Mouse (Mus musculus) heart, postnatal 36 days (tissue): ENCODE measurements around the gene Gm13271. TPM values are rescaled to one million over a fixed set of nuclear protein-coding genes. Genes with fewer than 3 reads are reported as not detected.
A peak's percentile ranks its signal among the peaks of the same experiment; 100 is the strongest.
"Not testable (repeated sequence)": the region's sequence is repeated elsewhere in the genome, so short reads cannot be mapped to it uniquely, and the experiment has no call there.

Source experiments
- DNase-seq, 2 experiments: peaks; one replicate each; pipeline ENCODE4 v3.0.0; 2021 to 2022
- intact Hi-C: fragments of 180-260 bp; cut with DNase I; formaldehyde crosslinking; loops from one replicate; pipeline ENCODE4 v1.15.1; 2025
- total RNA-seq, 2 experiments: library from RNA; stranded (reverse); gene quantifications; 2 replicates each; pipeline ENCODE4 v1.2.3; 2021

The Gm13271 gene
- total RNA-seq, 2 experiments from 2014 or later, result not detected

- intact Hi-C loops, result not testable (repeated sequence)
- DNase-seq, result peak in 1 of 2 experiments; percentile 26
Measured at GRCm38 (mm10) chr4:88759610-88760268, 5.1 kb downstream of the Gm13271 start, which contains the start of gene Gm13283. Gene Gm13283, plus strand, starts transcription at chr4:88760119.

GRCm38 (mm10) chr4:88760431-88760830 lies 5.8 kb downstream of the Gm13271 start:
- intact Hi-C loops, result not testable (repeated sequence)

GRCm38 (mm10) chr4:88761776-88762175 lies 7.1 kb downstream of the Gm13271 start:
- intact Hi-C loops, result not testable (repeated sequence)
- DNase-seq, result peak; percentile 51 to 59

More at GRCm38 (mm10) chr4:88760431-88760830, 5.8 kb downstream of the Gm13271 start:
- DNase-seq, result peak; percentile 77 to 78

GRCm38 (mm10) chr4:88762341-88762740 lies 7.7 kb downstream of the Gm13271 start:
- peak in 1 of 2 experiments; percentile 25 for DNase-seq
- intact Hi-C loops, result not testable (repeated sequence)

GRCm38 (mm10) chr4:88763384-88764018 lies 8.8 kb downstream of the Gm13271 start:
- intact Hi-C loops, result not testable (repeated sequence)

GRCm38 (mm10) chr4:88773534-88773933 lies 18.9 kb downstream of the Gm13271 start, which contains the start of gene Gm13290:
Gene Gm13290, plus strand, starts transcription at chr4:88773834.
- intact Hi-C loops, result not testable (repeated sequence)

More at GRCm38 (mm10) chr4:88763384-88764018, 8.8 kb downstream of the Gm13271 start:
- peak; percentile 50 to 59 for DNase-seq

GRCm38 (mm10) chr4:88776622-88777021 lies 22.0 kb downstream of the Gm13271 start, which contains the start of gene Gm13289:
Gene Gm13289, plus strand, starts transcription at chr4:88776922.
- intact Hi-C loops, DNase-seq: not testable (repeated sequence)

More at GRCm38 (mm10) chr4:88773534-88773933, 18.9 kb downstream of the Gm13271 start, which contains the start of gene Gm13290:
- DNase-seq, result not testable (repeated sequence)

GRCm38 (mm10) chr4:88779550-88779949 lies 24.9 kb downstream of the Gm13271 start, which contains the start of gene Gm13272:
Gene Gm13272, plus strand, starts transcription at chr4:88779850.
- intact Hi-C loops, DNase-seq: not testable (repeated sequence)

GRCm38 (mm10) chr4:88780320-88780719 lies 25.7 kb downstream of the Gm13271 start:
- DNase-seq, intact Hi-C loops: not testable (repeated sequence)

- DNase-seq, intact Hi-C loops: not testable (repeated sequence)
Measured at GRCm38 (mm10) chr4:88781831-88782230, 27.2 kb downstream of the Gm13271 start, which contains the start of gene Ifnz. Gene Ifnz, plus strand, starts transcription at chr4:88782131.

GRCm38 (mm10) chr4:88782335-88782734 lies 27.7 kb downstream of the Gm13271 start:
- DNase-seq, result not testable (repeated sequence)

GRCm38 (mm10) chr4:88785409-88785808 lies 30.7 kb downstream of the Gm13271 start, which contains the start of gene Gm13276:
Gene Gm13276, plus strand, starts transcription at chr4:88785709.
- intact Hi-C loops, DNase-seq: not testable (repeated sequence)

More at GRCm38 (mm10) chr4:88782335-88782734, 27.7 kb downstream of the Gm13271 start:
- intact Hi-C loops, result not testable (repeated sequence)

- intact Hi-C loops, result not testable (repeated sequence)
- DNase-seq, result peak; percentile 56 to 63
Measured at GRCm38 (mm10) chr4:88788402-88788801, 33.7 kb downstream of the Gm13271 start, which contains the start of gene Gm13277. Gene Gm13277, plus strand, starts transcription at chr4:88788632.

GRCm38 (mm10) chr4:88791250-88791649 lies 36.6 kb downstream of the Gm13271 start, which contains the start of gene Gm13278:
Gene Gm13278, plus strand, starts transcription at chr4:88791550.
- DNase-seq, intact Hi-C loops: not testable (repeated sequence)

- intact Hi-C loops, result not testable (repeated sequence)
- peak; percentile 67 to 87 for DNase-seq
Measured at GRCm38 (mm10) chr4:88793936-88794675, 39.4 kb downstream of the Gm13271 start, which contains the start of gene Gm13275. Gene Gm13275, plus strand, starts transcription at chr4:88794487.

GRCm38 (mm10) chr4:88797097-88797496 lies 42.4 kb downstream of the Gm13271 start, which contains the start of gene Gm13279:
Gene Gm13279, plus strand, starts transcription at chr4:88797397.
- intact Hi-C loops, DNase-seq: not testable (repeated sequence)

GRCm38 (mm10) chr4:88799365-88799764 lies 44.7 kb downstream of the Gm13271 start, which contains the start of gene Gm13285:
Gene Gm13285, plus strand, starts transcription at chr4:88799665.
- intact Hi-C loops, DNase-seq: not testable (repeated sequence)

- intact Hi-C loops, DNase-seq: not testable (repeated sequence)
Measured at GRCm38 (mm10) chr4:88802954-88803353, 48.3 kb downstream of the Gm13271 start, which contains the start of gene Gm13287. Gene Gm13287, plus strand, starts transcription at chr4:88803254.
